Mouse (Mus musculus) testis, postnatal 14 days (tissue): ENCODE measurements around the gene Sh3yl1.

Experiments used
- DNase-seq: peaks from one replicate; pipeline ENCODE4 v3.0.0; 2021; ENCODE audit warnings: low spot score

The Sh3yl1 gene

DNA sequence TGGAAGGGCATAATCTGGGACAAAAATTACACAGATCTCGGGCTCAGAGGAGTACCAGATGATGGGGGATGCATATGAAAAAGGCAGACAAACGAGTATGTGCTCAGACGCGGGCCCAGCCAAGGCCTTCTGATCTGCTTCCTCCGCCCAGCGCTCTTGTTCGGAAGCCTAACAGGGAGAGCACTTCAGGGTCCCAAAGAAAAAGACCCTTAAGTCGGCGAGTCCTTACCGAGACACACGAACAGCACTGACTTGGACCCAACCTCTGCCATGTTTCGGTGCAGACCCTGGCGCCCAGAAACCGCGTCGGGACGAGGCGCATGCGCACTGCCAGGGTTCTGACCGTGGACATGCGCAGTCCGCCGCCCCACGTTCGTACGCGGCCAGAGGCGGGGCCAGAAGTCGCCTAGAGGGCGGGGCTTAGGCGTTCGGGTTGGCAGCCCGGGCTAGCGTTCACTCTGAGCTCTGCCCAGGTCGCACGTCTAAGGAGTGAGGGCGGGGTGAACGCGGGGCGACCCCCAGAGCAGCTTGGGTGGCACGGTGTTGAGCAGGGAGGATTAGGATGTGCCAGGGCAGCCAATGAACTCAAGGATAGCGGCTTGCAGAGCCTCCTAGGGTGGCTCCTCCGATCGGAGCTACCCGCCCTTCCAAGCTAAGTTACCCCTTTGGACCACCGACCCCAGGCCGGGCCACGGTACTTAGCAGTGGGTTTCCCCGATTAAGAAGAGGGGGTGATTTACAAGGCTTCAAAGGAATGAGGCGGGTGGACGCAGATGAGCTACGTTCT lies at the start of gene Sh3yl1, which contains the start of gene Acp1:
TSS of gene Sh3yl1 (plus strand) at position 408 of the 787 bp plus-strand sequence.
TSS of gene Acp1 (minus strand) at position 329 of the 787 bp plus-strand sequence.
- peak; percentile 93 for DNase-seq

DNA sequence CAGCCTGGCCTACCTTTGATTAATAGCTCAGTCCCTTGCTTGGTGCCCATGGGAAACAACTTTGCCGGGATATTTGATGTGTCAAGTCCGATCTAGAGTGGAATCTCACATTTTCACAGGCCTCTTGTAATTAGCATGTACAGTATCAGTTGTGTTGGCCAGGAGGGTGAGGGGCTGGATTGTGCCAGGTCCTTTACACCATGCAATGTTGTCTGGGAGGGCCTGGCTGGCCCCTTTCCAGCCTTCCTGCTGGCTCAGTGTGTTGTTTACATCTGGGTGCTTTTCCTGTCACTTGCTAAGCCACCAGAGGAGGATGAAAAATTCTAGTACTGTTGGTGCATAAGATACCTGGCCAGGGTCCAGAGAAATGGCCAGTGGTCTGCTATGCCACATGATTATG lies 47.1 kb upstream of the Sh3yl1 start:
- DNase-seq, result no peak

DNA sequence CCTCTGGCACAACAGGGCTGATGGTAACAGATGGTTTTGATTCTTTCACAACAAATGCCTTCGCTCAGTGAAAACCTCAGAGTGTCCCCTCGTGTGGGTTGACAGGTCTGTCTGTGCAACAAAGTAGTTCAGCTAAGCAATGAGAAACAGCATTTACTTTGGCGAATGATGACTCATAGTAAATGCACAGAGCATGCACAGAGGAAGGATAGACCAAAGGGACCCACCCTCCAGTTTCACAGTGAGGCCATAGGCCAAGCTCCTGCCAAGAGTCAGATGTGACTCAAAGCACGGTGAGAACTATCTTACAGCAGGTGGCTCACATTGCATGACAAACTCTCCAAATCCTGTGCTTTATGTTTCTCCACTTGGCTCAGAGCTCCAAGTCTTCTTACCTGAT lies 45.7 kb upstream of the Sh3yl1 start:
- no peak for DNase-seq

- no peak for DNase-seq
Measured at GRCm38 (mm10) chr12:30879447-30879846, 32.0 kb upstream of the Sh3yl1 start.

- no peak for DNase-seq
Measured at GRCm38 (mm10) chr12:30883592-30883985, 27.9 kb upstream of the Sh3yl1 start.

- DNase-seq, result no peak
Measured at GRCm38 (mm10) chr12:30883986-30884621, 27.4 kb upstream of the Sh3yl1 start, which contains the start of gene Alkal2. TSS of gene Alkal2 (plus strand) at chr12:30884322.

- DNase-seq, result no peak
Measured at GRCm38 (mm10) chr12:30884622-30885230, 26.7 kb upstream of the Sh3yl1 start.

DNA sequence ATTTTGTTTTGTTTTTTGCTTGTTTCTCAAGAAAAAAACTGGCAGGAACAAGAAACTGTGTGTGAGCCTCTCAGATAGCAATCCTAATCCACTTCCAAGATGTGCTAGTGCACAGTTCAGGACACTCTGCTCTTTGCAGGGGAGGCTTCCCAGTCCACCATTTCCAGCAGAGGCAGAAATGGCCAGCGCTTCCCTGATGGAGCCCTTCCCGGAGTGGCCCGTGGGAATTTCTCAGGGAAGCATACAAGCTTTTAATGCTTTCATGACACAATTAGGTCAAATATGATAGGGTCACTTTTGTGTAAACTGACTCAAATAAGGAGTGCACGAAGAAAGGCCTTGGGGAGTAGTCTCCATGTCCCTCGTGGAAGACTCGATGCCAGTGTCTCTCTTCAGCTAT lies 25.6 kb upstream of the Sh3yl1 start:
- DNase-seq, result no peak

DNA sequence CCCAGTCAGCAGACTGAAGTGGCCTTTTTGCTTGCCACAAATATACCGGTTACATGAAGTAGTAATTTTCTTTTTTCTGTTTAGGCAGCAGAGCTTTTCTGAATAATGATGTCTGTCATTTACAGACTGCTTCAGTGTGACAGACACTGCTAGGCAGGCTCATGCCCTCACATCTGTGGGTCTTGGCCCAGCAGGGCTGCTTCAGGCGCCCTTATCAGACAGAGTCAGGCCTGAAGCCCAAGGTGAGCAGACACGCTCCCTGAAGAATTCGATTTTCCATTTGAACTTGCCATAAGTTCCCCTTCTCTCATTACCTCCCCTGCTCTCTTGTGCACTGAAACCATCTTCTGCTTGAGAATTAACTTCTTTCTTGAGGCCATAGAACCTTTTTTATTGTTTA lies 23.5 kb upstream of the Sh3yl1 start:
- DNase-seq, result no peak

DNA sequence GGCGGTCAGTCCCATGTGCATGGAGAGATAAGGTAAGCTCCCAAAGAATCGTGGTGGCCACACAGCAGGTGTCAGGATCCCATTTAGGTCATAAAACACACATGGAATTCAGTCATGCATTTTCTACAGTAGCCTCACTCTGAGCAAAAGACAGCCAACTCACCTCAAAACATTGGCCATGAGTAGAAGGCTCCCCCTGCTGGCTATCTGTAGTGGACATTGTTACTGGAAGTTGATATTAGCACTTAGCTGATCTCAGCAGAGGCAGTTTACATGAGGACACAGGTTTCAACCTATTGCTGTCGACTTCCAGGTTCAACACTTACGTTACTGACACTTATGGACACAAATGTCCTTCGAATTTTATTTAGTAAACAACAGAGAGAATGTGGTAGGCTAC lies 21.4 kb upstream of the Sh3yl1 start:
- DNase-seq, result no peak

- DNase-seq, result no peak
Measured at GRCm38 (mm10) chr12:30891438-30891837, 20.0 kb upstream of the Sh3yl1 start.

DNA sequence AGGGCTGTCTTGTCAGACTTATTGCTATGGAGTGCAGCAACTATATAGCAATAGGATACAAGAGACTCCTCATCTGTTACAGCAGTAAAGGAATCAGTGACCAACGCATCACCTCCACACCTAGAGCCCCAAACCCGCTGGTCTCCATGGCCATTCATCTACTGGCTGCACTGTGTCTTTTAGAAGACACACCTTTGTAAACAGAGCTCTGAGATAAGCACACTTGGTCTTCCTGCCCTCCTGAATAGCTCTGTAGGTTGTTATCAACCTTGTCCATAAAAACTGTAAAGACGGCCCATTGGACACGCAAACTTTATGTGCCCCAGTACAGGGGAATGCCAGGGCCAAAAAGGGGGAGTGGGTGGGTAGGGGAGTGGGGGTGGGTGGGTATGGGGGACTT lies 14.4 kb upstream of the Sh3yl1 start:
- no peak for DNase-seq

DNA sequence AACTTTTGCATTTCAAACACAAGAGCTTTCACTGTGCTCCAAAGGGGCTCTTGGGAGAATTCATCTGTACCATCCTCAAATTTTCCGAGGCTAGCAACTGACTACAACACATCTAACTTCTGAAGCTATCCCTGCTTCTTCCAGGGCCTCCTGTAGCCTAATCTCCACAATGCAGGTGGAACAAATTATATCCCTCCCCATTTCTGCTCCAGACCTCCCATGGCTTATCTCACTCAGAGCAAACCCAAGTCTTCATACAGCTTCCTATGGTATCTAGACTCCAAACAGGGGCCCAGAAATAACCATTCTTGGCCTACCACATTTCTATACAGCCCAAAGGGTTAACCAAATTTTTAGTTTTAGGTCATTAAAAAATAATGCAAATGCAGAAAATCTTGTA lies 2.8 kb upstream of the Sh3yl1 start:
- DNase-seq, result no peak

DNA sequence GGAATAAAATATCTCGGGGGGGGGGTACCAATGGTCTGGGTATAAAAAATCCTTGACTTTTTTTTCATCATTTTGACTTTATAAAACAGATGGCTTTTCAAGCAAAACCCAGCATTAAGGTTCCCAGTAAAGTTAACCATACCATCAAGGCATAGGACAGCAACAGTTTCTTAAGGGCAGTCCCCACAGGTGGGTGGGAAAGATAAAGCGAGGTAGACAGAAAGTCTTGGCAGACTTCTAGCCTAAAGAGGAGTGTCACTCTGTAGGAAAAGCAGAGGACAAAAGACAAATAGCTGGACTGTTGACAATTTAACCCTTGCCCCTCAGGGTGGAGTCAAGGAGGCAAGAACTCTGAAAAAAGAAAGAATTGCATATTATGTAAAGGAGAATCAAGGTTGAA lies 1.6 kb upstream of the Sh3yl1 start:
- DNase-seq, result no peak

GRCm38 (mm10) chr12:30910860-30911259 lies 608 bp upstream of the Sh3yl1 start:
- no peak for DNase-seq

GRCm38 (mm10) chr12:30912048-30912381 lies 547 bp downstream of the Sh3yl1 start:
- DNase-seq, result peak; percentile 55

- no peak for DNase-seq
Measured at GRCm38 (mm10) chr12:30912840-30913239, 1.4 kb downstream of the Sh3yl1 start.

DNA sequence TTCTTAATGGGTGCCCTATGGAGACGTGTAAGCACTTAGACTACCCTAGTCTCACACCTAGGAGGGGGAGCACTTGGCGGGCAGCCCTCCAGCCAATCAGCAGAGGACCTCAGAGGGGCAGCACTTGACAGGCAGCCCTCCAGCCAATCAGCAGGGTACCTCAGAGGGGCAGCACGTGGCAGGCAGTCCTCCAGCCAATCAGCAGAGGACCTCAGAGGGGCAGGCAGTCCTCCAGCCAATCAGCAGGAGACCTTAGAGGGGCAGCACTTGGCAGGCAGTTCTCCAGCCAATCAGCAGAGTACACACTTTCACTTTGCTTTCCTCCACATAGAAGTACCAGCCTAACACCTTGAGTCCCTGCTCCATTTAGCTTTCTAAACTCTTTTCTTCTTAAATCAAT lies 10.9 kb downstream of the Sh3yl1 start:
- peak; percentile 49 for DNase-seq

GRCm38 (mm10) chr12:30928182-30928581 lies 16.7 kb downstream of the Sh3yl1 start:
- DNase-seq, result no peak

GRCm38 (mm10) chr12:30933299-30933698 lies 21.8 kb downstream of the Sh3yl1 start:
- no peak for DNase-seq

DNA sequence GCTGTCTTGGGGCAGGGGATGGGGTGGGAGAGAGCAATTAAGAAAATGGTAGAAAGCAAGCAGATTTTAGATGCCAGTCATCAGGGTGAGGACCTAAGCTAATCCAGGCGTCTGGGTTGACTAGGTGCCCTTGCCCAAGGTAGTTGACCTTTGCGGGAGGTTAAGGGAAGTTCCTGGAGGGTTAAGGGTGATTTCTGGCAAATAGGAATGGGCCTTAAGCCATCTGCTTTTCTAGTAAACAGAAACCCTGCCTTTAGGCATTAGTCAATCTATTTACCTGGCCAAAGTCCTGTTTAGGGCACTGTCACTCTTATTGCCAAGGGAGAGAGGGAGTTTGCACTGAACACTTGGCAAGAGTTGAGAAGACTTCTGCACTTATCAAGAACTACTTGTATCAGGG lies 25.4 kb downstream of the Sh3yl1 start:
- DNase-seq, result no peak

DNA sequence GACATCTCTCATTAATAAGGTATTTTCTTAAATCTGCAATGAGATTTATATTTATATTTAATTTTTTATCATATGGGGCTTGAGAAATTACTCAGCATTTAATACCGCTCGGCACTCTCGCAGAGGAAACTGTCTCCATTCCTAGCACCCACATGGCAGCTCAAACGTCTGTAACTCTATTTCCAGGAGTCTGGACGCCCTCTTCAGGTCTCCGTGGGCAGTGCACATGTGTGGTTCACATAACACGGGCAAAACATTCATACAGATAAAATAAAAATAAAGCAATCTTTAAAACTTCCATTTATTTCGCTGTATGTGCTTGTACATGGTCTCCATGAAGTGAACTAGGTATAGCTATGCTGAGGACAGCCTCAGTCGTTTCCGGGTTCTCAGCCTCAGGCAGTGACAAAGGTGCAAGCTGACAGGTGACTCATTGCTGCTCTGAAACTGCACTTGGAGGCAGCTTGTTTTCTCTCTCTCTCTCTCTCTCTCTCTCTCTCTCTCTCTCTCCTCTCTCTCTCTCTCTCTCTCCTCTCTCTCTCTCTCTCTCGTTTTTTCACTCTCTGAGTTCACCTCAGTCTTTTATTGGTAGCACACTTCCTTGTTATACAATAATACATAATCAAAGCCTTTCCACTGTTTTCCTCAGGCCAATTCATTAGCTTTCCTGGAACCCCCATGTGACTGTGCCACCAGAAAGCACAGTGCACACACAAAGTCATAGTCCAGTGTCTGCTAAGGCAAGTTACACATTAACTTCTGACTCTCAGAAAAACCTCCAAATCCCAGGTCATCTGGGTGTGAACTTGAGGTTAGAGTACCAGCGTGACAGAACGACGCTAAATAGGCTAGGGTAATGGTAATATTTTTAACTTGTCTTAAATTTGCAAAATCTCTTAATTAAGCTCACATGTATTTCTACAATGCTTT lies 31.9 kb downstream of the Sh3yl1 start:
- DNase-seq, result no peak
